Mouse (Mus musculus) cortical plate, adult 2 months (tissue): ENCODE measurements at regions not wholly inside any gene's neighbourhood (a gene's known extent, or its start where the extent isn't known, plus 50 kb on each side); places are given as distances from the start of the nearest gene placed in this dataset.

Source experiments
- CTCF ChIP-seq: fragments of 200-500 bp; IDR thresholded peaks from 2 replicates; pipeline ENCODE4 v1.5.1; 2011; ENCODE audit warnings: mild to moderate bottlenecking, control low read depth, low read length; ENCODE audit not compliant: insufficient read depth; ENCODE audit errors: extremely low read depth
- POLR2A ChIP-seq: fragments of 200-500 bp; IDR thresholded peaks from 2 replicates; pipeline ENCODE4 v1.6.1; 2011; ENCODE audit warnings: mild to moderate bottlenecking, low read length, control low read depth; ENCODE audit not compliant: insufficient read depth; ENCODE audit errors: extremely low read depth

GRCm38 (mm10) chr6:93093770-93094169 is 150.5 kb upstream of the Adamts9 start:
- TF ChIP-seq POLR2A, result no peak
- TF ChIP-seq CTCF, result no peak
